Mouse (Mus musculus) MEL (cell line): Measurements from ENCODE around the gene Doc2b. TPM values are rescaled to one million over a fixed set of nuclear protein-coding genes. Genes with fewer than 3 reads are reported as not detected.
A peak's percentile ranks its signal among the peaks of the same experiment; 100 is the strongest.

Experiments
- DNase-seq: peaks from one replicate; pipeline ENCODE4 v3.0.0; 2011; ENCODE audit warnings: low read depth, low spot score
- H3K27ac ChIP-seq: 2 replicates; pipeline ENCODE4 v1.5.1; 2012; ENCODE audit warnings: low read depth, mild to moderate bottlenecking, control low read depth, low read length, moderate library complexity; ENCODE audit not compliant: control insufficient read depth
- H3K27me3 ChIP-seq, 2 experiments: fragments of 150-350 bp in 1 of 2; sonication (generic) in 1 of 2; 2 replicates each; pipeline ENCODE4 v1.6.1; 2012; ENCODE audit warnings: low read length in 2 of 2, mild to moderate bottlenecking in 2 of 2, improper control_type of control experiment in 1 of 2, moderate library complexity in 1 of 2; ENCODE audit not compliant: insufficient read depth in 2 of 2, control insufficient read depth in 1 of 2
- H3K36me3 ChIP-seq, 2 experiments: 2 replicates each; pipeline ENCODE4 v1.6.1; 2012 to 2014; ENCODE audit warnings: low read length in 2 of 2, improper control_type of control experiment in 1 of 2, inconsistent platforms in 1 of 2, mild to moderate bottlenecking in 1 of 2; ENCODE audit not compliant: insufficient read depth in 2 of 2, control insufficient read depth in 1 of 2
- H3K4me1 ChIP-seq, 2 experiments: fragments of 150-350 bp in 1 of 2; sonication (generic) in 1 of 2; 2 replicates each; pipeline ENCODE4 v1.6.1; 2012; ENCODE audit warnings: low read length in 2 of 2, improper control_type of control experiment in 1 of 2, mild to moderate bottlenecking in 1 of 2; ENCODE audit not compliant: insufficient read depth in 2 of 2, control insufficient read depth in 1 of 2
- H3K4me3 ChIP-seq, 2 experiments: fragments of 150-350 bp in 1 of 2; sonication (generic) in 1 of 2; 2 replicates each; pipeline ENCODE4 v1.5.1; 2012; ENCODE audit warnings: low read depth in 2 of 2, low read length in 2 of 2, mild to moderate bottlenecking in 2 of 2, moderate library complexity in 2 of 2, control low read depth in 1 of 2, improper control_type of control experiment in 1 of 2; ENCODE audit not compliant: control insufficient read depth in 1 of 2, insufficient read depth in 1 of 2
- H3K79me2 ChIP-seq: 2 replicates; pipeline ENCODE4 v1.6.1; 2012; ENCODE audit warnings: mild to moderate bottlenecking, low read length, moderate library complexity; ENCODE audit not compliant: control insufficient read depth, poor library complexity, insufficient read depth
- H3K9ac ChIP-seq: 2 replicates; pipeline ENCODE4 v1.6.1; 2012; ENCODE audit warnings: low read depth, mild to moderate bottlenecking, control low read depth, low read length, moderate library complexity; ENCODE audit not compliant: control insufficient read depth, poor library complexity, severe bottlenecking
- H3K9me3 ChIP-seq: fragments of 150-350 bp; sonication (generic); replicated peaks from 2 replicates; pipeline ENCODE4 v1.6.1; 2012; ENCODE audit warnings: mild to moderate bottlenecking, low read length, improper control_type of control experiment, moderate library complexity; ENCODE audit not compliant: insufficient read depth
- BHLHE40 ChIP-seq: IDR thresholded peaks from 2 replicates; pipeline ENCODE4 v1.6.1; 2012; ENCODE audit warnings: low read depth, mild to moderate bottlenecking, inconsistent platforms, low read length, improper control_type of control experiment, borderline replicate concordance
- E2F4 ChIP-seq: IDR thresholded peaks from 2 replicates; pipeline ENCODE4 v1.6.1; 2011; ENCODE audit warnings: low read depth, low read length, improper control_type of control experiment, borderline replicate concordance
- EP300 ChIP-seq, 2 experiments: IDR thresholded peaks; 2 replicates each; pipeline ENCODE4 v1.6.1; 2011; ENCODE audit warnings: improper control_type of control experiment in 2 of 2, low read length in 2 of 2, low read depth in 1 of 2, mild to moderate bottlenecking in 1 of 2
- KAT2A ChIP-seq: conservative IDR thresholded peaks from 2 replicates; pipeline ENCODE4 v1.6.1; 2012; ENCODE audit warnings: low read depth, low read length, improper control_type of control experiment, inconsistent platforms
- MAFK ChIP-seq: IDR thresholded peaks from 2 replicates; pipeline ENCODE4 v1.6.1; 2011; ENCODE audit warnings: low read depth, mild to moderate bottlenecking, low read length, improper control_type of control experiment, borderline replicate concordance
- MAZ ChIP-seq: IDR thresholded peaks from 2 replicates; pipeline ENCODE4 v1.6.1; 2012; ENCODE audit warnings: low read depth, mild to moderate bottlenecking, inconsistent platforms, low read length, improper control_type of control experiment
- MEF2A ChIP-seq: IDR thresholded peaks from 2 replicates; pipeline ENCODE4 v1.6.1; 2014; ENCODE audit warnings: low read depth, mild to moderate bottlenecking, inconsistent platforms, low read length, improper control_type of control experiment; ENCODE audit not compliant: poor library complexity, insufficient replicate concordance, severe bottlenecking; ENCODE audit errors: extremely low read depth
- NRF1 ChIP-seq: IDR thresholded peaks from 2 replicates; pipeline ENCODE4 v1.6.1; 2014; ENCODE audit warnings: low read depth, mild to moderate bottlenecking, inconsistent platforms, low read length, improper control_type of control experiment, moderate library complexity; ENCODE audit not compliant: poor library complexity, insufficient read depth, severe bottlenecking
- RCOR1 ChIP-seq: IDR thresholded peaks from 2 replicates; pipeline ENCODE4 v1.6.1; 2012; ENCODE audit warnings: low read depth, mild to moderate bottlenecking, inconsistent platforms, low read length, improper control_type of control experiment
- SIN3A ChIP-seq: IDR thresholded peaks from 2 replicates; pipeline ENCODE4 v1.6.1; 2012; ENCODE audit warnings: low read length, improper control_type of control experiment, inconsistent platforms
- TBP ChIP-seq: IDR thresholded peaks from 2 replicates; pipeline ENCODE4 v1.8.0; 2011; ENCODE audit warnings: low read depth, low read length, improper control_type of control experiment
- ZKSCAN1 ChIP-seq: IDR thresholded peaks from 2 replicates; pipeline ENCODE4 v1.6.1; 2012; ENCODE audit warnings: low read depth, mild to moderate bottlenecking, inconsistent platforms, low read length, improper control_type of control experiment, moderate library complexity
- polyA plus RNA-seq, 2 experiments: library from polyadenylated mRNA; stranded (reverse) in 1 of 2; unstranded in 1 of 2; fragments of >175 nt in 1 of 2; fragments of >200 nt in 1 of 2; gene quantifications; 2 replicates each; pipeline versions ENCODE4 v1.2.1 to v1.2.4; 2012; ENCODE audit warnings: low replicate concordance in 2 of 2, low read depth in 1 of 2; ENCODE audit not compliant: insufficient read length in 2 of 2, insufficient read depth in 1 of 2, missing spikeins in 1 of 2
- total RNA-seq: library from RNA; depleted of rRNA; stranded (reverse); fragments of 300-350 nt; gene quantifications from 2 replicates; pipeline ENCODE4 v1.2.3, GENCODE M21; 2012; rRNA removed

The Doc2b gene
- total and polyA plus RNA-seq, 3 experiments = not detected

DNA sequence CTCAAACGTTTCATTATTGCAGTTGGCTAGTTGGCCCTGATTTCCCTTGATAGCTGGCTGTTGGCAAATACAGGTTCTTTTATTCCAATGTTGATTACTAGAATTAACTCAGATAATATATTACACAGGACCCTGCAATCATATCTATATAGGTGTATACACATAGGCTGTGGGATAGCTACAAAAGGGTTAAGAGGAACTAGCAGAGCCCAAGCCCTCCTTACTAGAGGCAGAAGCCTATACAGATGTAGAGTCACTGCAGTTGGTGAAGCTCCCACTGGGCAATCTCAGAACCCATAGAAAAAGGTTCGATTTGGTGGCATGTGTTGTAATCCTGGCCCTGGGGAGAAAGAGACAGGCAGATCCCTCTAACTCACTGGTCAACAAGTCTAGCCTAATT is 68.7 kb downstream of the Doc2b start:
- H3K36me3 ChIP-seq = peaks cover 0 to 3% of the 10 kb centered on the region in 2 experiments; a peak in 2 of 4 replicates
- no peak overlapping the region for H3K4me3 ChIP-seq
- H3K27me3 ChIP-seq = no peaks in the 10 kb centered on the region
- peaks cover 2 to 11% of the 10 kb centered on the region in 2 experiments for H3K4me1 ChIP-seq
- TF ChIP-seq BHLHE40 (no peak), TBP (no peak), E2F4 (no peak), EP300 (IDR thresholded peaks at IDR 0.05; ENCODE audit: low read depth in 1 of 2, low read length in 2 of 2) (peak in 1 of 2 experiments; percentile 50; a peak in 1 of 4 replicates), MEF2A (no peak)
- H3K27ac ChIP-seq = no peak overlapping the region
- H3K9me3 ChIP-seq = no peaks in the 10 kb centered on the region
- no peaks in the 10 kb centered on the region for H3K79me2 ChIP-seq
- DNase-seq = peak; percentile 58
- H3K9ac ChIP-seq = no peak overlapping the region

GRCm38 (mm10) chr11:75722339-75722738 is 73.5 kb downstream of the Doc2b start:
- Histone ChIP-seq H3K9me3 (no peaks in the 10 kb centered on the region), H3K4me1 (no peaks in the 10 kb centered on the region), H3K4me3 (no peak overlapping the region), H3K27ac (no peak overlapping the region), H3K9ac (no peak overlapping the region), H3K36me3 (no peaks in the 10 kb centered on the region), H3K79me2 (no peaks in the 10 kb centered on the region), H3K27me3 (no peaks in the 10 kb centered on the region)
- no peak for TF ChIP-seq RCOR1
- 0 out of 2 replicates have a peak, but pooled peaks have one; percentile 33 for TF ChIP-seq MAZ
- no peak for TF ChIP-seq MAFK
- no peak for TF ChIP-seq SIN3A
- TF ChIP-seq EP300 (IDR thresholded peaks at IDR 0.05; ENCODE audit: low read depth in 1 of 2, low read length in 2 of 2) = peak in 1 of 2 experiments; percentile 24; a peak in 1 of 4 replicates
- no peak for TF ChIP-seq ZKSCAN1
- TF ChIP-seq KAT2A = no peak
- no peak for TF ChIP-seq BHLHE40
- TF ChIP-seq NRF1 = no peak
- DNase-seq = no peak

Other genes with a start within 250 kb of the Doc2b start
- gene Pitpna, start 208.0 kb downstream of the Doc2b start, total RNA-seq = 67.8 and 73.1 TPM in 2 replicates
- gene Pitpna, start 208.0 kb downstream of the Doc2b start, polyA plus RNA-seq = 100 to 1,000 TPM; 194 to 709 TPM
- 15.2 and 16.4 TPM in 2 replicates for gene Inpp5k, start 165.1 kb downstream of the Doc2b start, total RNA-seq
- 10 to 100 TPM in 1 of 2 experiments, not detected in 1; 28.7 TPM for gene Inpp5k, start 165.1 kb downstream of the Doc2b start, polyA plus RNA-seq
- 27.0 and 33.2 TPM in 2 replicates for gene Myo1c, start 145.5 kb downstream of the Doc2b start, total RNA-seq
- 10 to 100 TPM in 1 of 2 experiments, not detected in 1; 45.6 TPM for gene Myo1c, start 145.5 kb downstream of the Doc2b start, polyA plus RNA-seq
- gene Crk, start 116.8 kb downstream of the Doc2b start, total RNA-seq = 68.0 and 68.4 TPM in 2 replicates
- gene Crk, start 116.8 kb downstream of the Doc2b start, polyA plus RNA-seq = 10 to 100 TPM; 33.8 to 66.2 TPM
- 303 and 356 TPM in 2 replicates for gene Ywhae, start 63.2 kb downstream of the Doc2b start, total RNA-seq
- 100 to 1,000 TPM; 755 to 855 TPM for gene Ywhae, start 63.2 kb downstream of the Doc2b start, polyA plus RNA-seq
- gene Rph3al, start 142.4 kb upstream of the Doc2b start, total RNA-seq = 7.1 and 9.4 TPM in 2 replicates
- gene Rph3al, start 142.4 kb upstream of the Doc2b start, polyA plus RNA-seq = 10 to 100 TPM in 1 of 2 experiments, not detected in 1; 23.0 TPM
- not detected in 2 replicates for gene 1700016K19Rik, start 203.9 kb upstream of the Doc2b start, total RNA-seq
- under 1 TPM in 1 of 2 experiments, not detected in 1; 0.25 TPM for gene 1700016K19Rik, start 203.9 kb upstream of the Doc2b start, polyA plus RNA-seq
- gene Rflnb, start 231.7 kb upstream of the Doc2b start, total RNA-seq = 4.8 and 7.4 TPM in 2 replicates
- gene Rflnb, start 231.7 kb upstream of the Doc2b start, polyA plus RNA-seq = 1 to 10 TPM in 1 of 2 experiments, not detected in 1; 8.7 TPM